Mouse (Mus musculus) hindbrain, embryonic 16.5 days (tissue): ENCODE data around the gene Gm42417. TPM values are rescaled to one million over a fixed set of nuclear protein-coding genes. Genes with fewer than 3 reads are reported as not detected.
A peak's percentile ranks its signal among the peaks of the same experiment; 100 is the strongest.

Source experiments
- ATAC-seq: fragments of 200-750 bp; cut with Nextera tagmentation; 2 replicates; pipeline ENCODE4 v1.8.0; 2017; ENCODE audit warnings: moderate TSS enrichment, moderate library complexity
- H3K27ac ChIP-seq: fragments of 300-500 bp; sonication (generic); 2 replicates; pipeline ENCODE4 v1.5.1; 2014; ENCODE audit warnings: low read depth, mild to moderate bottlenecking, control low read depth, low read length, moderate library complexity
- H3K27me3 ChIP-seq: fragments of 300-500 bp; sonication (generic); replicated peaks from 2 replicates; pipeline ENCODE4 v1.6.1; 2014; ENCODE audit warnings: low read length; ENCODE audit not compliant: control insufficient read depth, insufficient read depth
- H3K36me3 ChIP-seq: fragments of 300-500 bp; sonication (generic); 2 replicates; pipeline ENCODE4 v1.6.1; 2014; ENCODE audit warnings: mild to moderate bottlenecking, low read length, moderate library complexity, mixed read lengths; ENCODE audit not compliant: control insufficient read depth, insufficient read depth
- H3K4me1 ChIP-seq: fragments of 300-500 bp; sonication (generic); 2 replicates; pipeline ENCODE4 v1.6.1; 2014; ENCODE audit warnings: low read depth, low read length; ENCODE audit not compliant: control insufficient read depth, insufficient read depth
- H3K4me2 ChIP-seq: fragments of 300-500 bp; sonication (generic); 2 replicates; pipeline ENCODE4 v1.6.1; 2014; ENCODE audit warnings: mild to moderate bottlenecking, low read length, control low read depth, moderate library complexity
- H3K4me3 ChIP-seq: fragments of 300-500 bp; sonication (generic); 2 replicates; pipeline ENCODE4 v1.5.1; 2014; ENCODE audit warnings: mild to moderate bottlenecking, low read length, control low read depth, moderate library complexity
- H3K9ac ChIP-seq: fragments of 300-500 bp; sonication (generic); 2 replicates; pipeline ENCODE4 v1.6.1; 2014; ENCODE audit warnings: low read depth, mild to moderate bottlenecking, control low read depth, low read length, moderate library complexity
- H3K9me3 ChIP-seq: fragments of 300-500 bp; sonication (generic); 2 replicates; pipeline ENCODE4 v1.6.1; 2014; ENCODE audit warnings: mild to moderate bottlenecking, low read length, moderate library complexity; ENCODE audit not compliant: control insufficient read depth
- whole genome bisulfite sequencing: fragments of 180-500 bp; shearing (Covaris S2); extraction: QIAGEN DNeasy Blood & Tissue Kit; methylation state at CpG from one replicate; pipeline ENCODE4 v1.1.7; 2014; 5-methylcytosine and 5-hydroxymethylcytosine counted together
- polyA plus RNA-seq: library from polyadenylated mRNA; unstranded; fragments of >200 nt; fragmentation: Nextera tagmentation; extraction: Ambion mirVana; gene quantifications from 2 replicates; pipeline ENCODE4 v1.2.1, GENCODE M21; 2015

Gene Gm42417
- polyA plus RNA-seq, 1 experiment from 2014 or later: 0.30 TPM

DNA sequence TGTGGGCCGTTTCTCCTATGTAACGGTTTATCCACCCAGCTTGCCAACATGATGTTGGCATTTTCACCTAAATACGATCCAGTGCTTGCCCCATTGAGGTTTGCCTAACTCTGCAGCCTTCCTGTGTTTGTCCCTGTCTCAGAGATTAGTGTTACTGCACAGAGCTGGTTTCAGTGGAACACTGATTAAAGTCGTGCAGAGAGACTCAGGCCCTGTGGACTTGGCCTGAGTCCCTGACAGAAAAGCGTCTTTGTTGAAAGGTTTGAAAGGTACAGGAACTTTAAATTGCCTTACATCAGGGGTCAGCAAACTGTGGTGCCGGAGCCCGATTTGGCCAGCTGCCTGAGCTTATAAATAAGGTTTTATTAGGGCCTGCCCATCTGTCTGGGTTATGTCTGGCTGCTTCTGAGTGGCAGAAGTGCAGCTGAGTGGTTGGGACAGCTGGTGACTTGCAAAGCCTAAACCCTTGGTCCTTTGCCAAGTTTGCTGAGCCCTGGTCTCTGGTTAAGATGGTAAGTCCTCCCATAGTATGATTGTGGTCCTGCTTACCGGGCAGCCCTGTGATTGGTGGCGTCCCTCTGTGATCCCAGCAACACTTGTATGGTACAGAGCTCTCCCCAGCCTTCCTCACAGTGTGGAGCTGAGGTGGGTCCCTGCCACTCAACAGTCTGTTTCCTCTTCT lies 15.8 kb downstream of the Gm42417 start:
- no peaks in the 10 kb centered on the region for H3K27me3 ChIP-seq
- peaks cover 2% of the 10 kb centered on the region; the same call in 1 of the 2 replicates for H3K4me1 ChIP-seq
- H3K4me3 ChIP-seq: no peak overlapping the region
- H3K9ac ChIP-seq: no peak overlapping the region
- H3K27ac ChIP-seq: no peak overlapping the region
- H3K4me2 ChIP-seq: no peak overlapping the region
- H3K36me3 ChIP-seq: peaks cover 48% of the 10 kb centered on the region
- no peaks in the 10 kb centered on the region for H3K9me3 ChIP-seq
- ATAC-seq: peak; percentile 55
- 45% methylated on average over 9 of the region's 9 CpGs for WGBS

DNA sequence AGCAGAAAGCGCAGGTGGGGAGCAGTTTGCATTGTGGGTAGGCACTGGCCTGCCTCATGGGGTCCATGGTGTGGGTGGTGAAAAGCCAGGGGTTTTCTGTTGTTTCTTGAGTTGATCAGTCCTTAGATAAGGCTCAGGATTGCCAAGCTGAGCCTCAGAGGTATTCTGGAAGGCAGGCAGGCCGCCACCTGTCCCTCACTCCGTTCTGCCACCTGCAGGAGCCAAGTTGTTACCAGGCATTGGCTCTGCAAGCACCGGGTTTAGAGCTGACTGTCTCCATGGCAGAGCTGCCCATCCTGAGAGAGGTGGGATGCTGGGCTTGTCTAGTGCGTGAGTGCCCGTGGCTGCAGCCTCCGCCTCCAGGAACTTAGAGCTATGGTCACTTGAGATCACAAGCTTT lies 17.0 kb downstream of the Gm42417 start:
- Histone ChIP-seq H3K4me2 (no peak overlapping the region), H3K9me3 (no peaks in the 10 kb centered on the region), H3K27me3 (no peaks in the 10 kb centered on the region), H3K27ac (no peak overlapping the region), H3K4me3 (no peak overlapping the region), H3K4me1 (no peaks in the 10 kb centered on the region; the same call in 1 of the 2 replicates), H3K9ac (no peak overlapping the region), H3K36me3 (peaks cover 50% of the 10 kb centered on the region)
- WGBS: 88% methylated on average over 7 of the region's 7 CpGs
- ATAC-seq: no peak

DNA sequence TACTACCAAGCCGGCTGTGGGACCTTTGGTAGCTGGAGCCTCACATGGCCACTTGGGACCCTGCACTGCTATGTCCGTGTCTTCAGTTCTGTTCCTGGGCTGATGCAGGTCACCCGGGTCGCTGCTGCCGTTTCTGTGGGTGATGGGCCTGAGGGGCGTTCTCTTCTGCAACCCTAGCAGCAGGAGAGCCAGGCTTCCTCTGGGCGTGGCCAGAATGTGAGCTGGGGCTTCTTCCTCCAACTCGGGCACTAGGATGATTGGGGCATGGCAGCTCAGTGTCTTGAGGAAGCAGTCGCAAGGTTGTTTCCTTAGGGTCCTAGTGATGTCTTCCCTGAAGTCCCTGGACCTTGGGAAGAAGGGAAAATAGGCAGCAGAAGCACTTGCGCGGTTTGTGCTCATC lies 19.6 kb downstream of the Gm42417 start:
- Histone ChIP-seq H3K4me3 (no peak overlapping the region), H3K9ac (no peak overlapping the region), H3K9me3 (no peaks in the 10 kb centered on the region), H3K36me3 (peaks cover 37% of the 10 kb centered on the region), H3K4me1 (peaks cover 12% of the 10 kb centered on the region), H3K27me3 (no peaks in the 10 kb centered on the region), H3K27ac (no peak overlapping the region), H3K4me2 (no peak overlapping the region)
- ATAC-seq: no peak
- WGBS: 86% methylated on average over 11 of the region's 11 CpGs

DNA sequence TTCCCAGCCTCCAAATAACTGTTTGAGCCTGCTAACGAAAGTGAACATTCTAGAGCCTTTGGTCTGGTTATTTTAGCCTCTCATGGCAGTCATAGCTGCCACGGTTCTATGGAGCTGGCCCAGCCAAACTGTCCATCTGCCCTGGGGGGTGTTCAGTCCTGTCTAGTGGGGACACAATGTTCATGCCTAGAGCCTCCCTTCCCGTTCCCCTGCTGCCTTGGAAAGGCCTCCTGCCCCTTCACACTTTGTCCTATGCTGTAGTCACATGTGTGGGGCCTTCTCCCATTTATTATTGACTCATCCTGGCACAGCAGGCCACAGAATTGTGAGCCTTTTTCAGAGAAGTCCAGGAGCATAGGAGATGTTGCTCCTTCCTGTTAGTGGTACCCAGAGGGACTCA lies 21.0 kb downstream of the Gm42417 start:
- Histone ChIP-seq H3K4me2 (no peak overlapping the region), H3K36me3 (peaks cover 30% of the 10 kb centered on the region), H3K9ac (no peak overlapping the region), H3K27ac (no peak overlapping the region), H3K9me3 (no peaks in the 10 kb centered on the region), H3K4me1 (peaks cover 25% of the 10 kb centered on the region), H3K4me3 (no peak overlapping the region), H3K27me3 (no peaks in the 10 kb centered on the region)
- ATAC-seq: no peak
- 83% methylated on average over 3 of the region's 3 CpGs for WGBS

DNA sequence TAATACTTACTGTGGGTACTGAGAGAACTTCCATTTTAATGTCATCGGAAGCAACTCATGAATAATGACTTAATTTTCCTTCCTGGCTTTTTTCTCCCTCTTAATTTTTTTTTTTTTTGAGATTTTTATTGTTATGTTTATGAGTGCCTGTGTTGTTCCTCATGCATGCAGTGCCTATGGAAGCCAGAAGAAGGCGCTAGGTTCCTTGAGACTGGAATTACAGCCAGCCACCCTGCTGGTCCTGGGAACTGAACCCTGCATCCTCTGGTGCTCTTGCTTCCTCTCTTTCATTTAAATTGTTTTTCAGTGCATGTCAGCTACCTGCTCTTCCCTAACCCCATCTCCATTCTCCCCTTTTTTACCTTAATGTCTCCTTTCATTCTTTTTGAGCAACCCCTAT lies 25.5 kb downstream of the Gm42417 start:
- Histone ChIP-seq H3K9ac (no peak overlapping the region), H3K27me3 (no peaks in the 10 kb centered on the region), H3K27ac (no peak overlapping the region), H3K9me3 (no peaks in the 10 kb centered on the region), H3K4me1 (peaks cover 28% of the 10 kb centered on the region), H3K36me3 (peaks cover 2% of the 10 kb centered on the region; the same call in 1 of the 2 replicates), H3K4me3 (peak overlapping the region; percentile 84), H3K4me2 (peak overlapping the region; percentile 92)
- no peak for ATAC-seq
- 33% methylated on average over 2 of the region's 2 CpGs for WGBS

DNA sequence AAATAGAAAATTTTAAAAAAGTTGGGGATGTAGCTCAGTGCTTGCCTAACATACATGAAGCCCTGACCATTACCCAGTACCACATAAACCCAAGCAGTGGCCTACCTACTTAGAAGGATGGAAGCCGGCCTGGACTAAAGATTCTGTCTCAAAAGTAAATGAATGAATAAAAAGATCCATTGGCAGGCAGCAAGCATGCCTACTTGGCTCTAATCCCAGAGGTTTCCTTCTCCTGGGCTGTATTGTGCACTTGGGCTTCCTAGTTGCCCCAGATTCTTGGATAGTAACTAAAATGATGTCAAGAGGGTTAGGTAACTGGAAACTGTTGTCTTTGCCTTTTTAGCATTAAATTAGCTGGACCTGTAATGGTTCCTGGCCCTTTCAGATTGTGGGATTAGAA lies 25.9 kb downstream of the Gm42417 start:
- Histone ChIP-seq H3K9me3 (no peaks in the 10 kb centered on the region), H3K27me3 (no peaks in the 10 kb centered on the region), H3K4me2 (peak overlapping the region; percentile 92), H3K9ac (peak overlapping the region; percentile 88; the same call in 1 of the 2 replicates), H3K27ac (no peak overlapping the region), H3K36me3 (peaks cover 2% of the 10 kb centered on the region; the same call in 1 of the 2 replicates), H3K4me1 (peaks cover 28% of the 10 kb centered on the region), H3K4me3 (peak overlapping the region; percentile 84)
- 0% methylated on average over 1 of the region's 1 CpGs for WGBS
- no peak for ATAC-seq

DNA sequence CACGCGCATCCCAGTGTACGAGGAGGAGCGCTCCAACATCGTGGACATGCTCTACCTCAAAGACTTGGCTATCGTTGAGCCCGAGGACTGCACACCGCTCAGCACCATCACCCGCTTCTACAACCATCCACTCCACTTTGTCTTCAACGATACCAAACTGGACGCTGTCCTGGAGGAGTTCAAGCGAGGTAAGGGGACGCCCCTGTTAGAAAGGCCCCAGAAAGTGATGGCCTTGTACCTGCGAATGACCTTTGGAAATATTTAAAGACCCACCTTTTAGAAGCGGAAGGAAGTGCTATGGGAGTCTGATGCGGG lies 26.3 kb downstream of the Gm42417 start:
- 2% methylated on average over 16 of the region's 16 CpGs for whole genome bisulfite sequencing
- no peaks in the 10 kb centered on the region for H3K9me3 ChIP-seq
- no peak for ATAC-seq
- H3K9ac ChIP-seq: peak overlapping the region; percentile 88
- peak overlapping the region; percentile 84 for H3K4me3 ChIP-seq
- peaks cover 28% of the 10 kb centered on the region for H3K4me1 ChIP-seq
- peak overlapping the region; percentile 92 for H3K4me2 ChIP-seq
- peaks cover 2% of the 10 kb centered on the region; the same call in 1 of the 2 replicates for H3K36me3 ChIP-seq
- H3K27ac ChIP-seq: peak overlapping the region; percentile 96
- no peaks in the 10 kb centered on the region for H3K27me3 ChIP-seq

DNA sequence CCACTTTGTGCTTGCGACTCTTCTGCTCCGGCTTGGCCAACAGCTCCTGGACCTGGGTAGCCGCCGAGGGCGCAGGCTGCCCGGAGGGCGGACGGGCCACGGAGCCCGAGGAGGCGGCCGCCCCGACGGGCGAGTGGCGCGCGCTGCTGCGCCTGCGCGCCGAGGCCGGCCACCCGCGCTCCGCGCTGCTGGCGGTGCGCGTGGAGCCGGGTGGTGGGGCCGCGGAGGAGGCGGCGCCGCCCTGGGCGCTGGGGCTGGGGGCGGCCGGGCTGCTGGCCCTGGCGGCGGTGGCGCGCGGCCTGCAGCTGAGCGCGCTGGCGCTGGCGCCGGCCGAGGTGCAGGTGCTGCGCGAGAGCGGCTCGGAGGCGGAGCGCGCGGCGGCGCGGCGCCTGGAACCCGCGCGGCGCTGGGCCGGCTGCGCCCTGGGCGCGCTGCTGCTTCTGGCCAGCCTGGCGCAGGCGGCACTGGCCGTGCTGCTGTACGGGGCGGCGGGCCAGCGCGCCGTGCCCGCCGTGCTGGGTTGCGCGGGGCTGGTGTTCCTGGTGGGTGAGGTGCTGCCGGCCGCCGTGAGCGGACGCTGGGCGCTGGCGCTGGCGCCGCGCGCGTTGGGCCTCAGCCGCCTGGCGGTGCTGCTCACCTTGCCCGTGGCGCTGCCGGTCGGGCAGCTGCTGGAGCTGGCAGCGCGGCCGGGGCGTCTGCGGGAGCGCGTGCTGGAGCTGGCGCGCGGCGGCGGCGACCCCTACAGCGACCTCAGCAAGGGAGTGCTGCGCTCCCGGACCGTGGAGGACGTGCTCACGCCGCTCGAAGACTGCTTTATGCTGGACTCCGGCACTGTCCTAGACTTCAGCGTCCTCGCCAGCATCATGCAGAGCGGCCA lies 26.9 kb downstream of the Gm42417 start:
- 1% methylated on average over 79 of the region's 126 CpGs for WGBS
- peak overlapping the region; percentile 84 for H3K4me3 ChIP-seq
- H3K4me2 ChIP-seq: peak overlapping the region; percentile 92
- H3K36me3 ChIP-seq: peaks cover 3% of the 10 kb centered on the region; the same call in 1 of the 2 replicates
- no peaks in the 10 kb centered on the region for H3K27me3 ChIP-seq
- peaks cover 28% of the 10 kb centered on the region for H3K4me1 ChIP-seq
- peak overlapping the region; percentile 96 for H3K27ac ChIP-seq
- H3K9me3 ChIP-seq: no peaks in the 10 kb centered on the region
- peak overlapping the region; percentile 88 for H3K9ac ChIP-seq
- ATAC-seq: peak; percentile 76

DNA sequence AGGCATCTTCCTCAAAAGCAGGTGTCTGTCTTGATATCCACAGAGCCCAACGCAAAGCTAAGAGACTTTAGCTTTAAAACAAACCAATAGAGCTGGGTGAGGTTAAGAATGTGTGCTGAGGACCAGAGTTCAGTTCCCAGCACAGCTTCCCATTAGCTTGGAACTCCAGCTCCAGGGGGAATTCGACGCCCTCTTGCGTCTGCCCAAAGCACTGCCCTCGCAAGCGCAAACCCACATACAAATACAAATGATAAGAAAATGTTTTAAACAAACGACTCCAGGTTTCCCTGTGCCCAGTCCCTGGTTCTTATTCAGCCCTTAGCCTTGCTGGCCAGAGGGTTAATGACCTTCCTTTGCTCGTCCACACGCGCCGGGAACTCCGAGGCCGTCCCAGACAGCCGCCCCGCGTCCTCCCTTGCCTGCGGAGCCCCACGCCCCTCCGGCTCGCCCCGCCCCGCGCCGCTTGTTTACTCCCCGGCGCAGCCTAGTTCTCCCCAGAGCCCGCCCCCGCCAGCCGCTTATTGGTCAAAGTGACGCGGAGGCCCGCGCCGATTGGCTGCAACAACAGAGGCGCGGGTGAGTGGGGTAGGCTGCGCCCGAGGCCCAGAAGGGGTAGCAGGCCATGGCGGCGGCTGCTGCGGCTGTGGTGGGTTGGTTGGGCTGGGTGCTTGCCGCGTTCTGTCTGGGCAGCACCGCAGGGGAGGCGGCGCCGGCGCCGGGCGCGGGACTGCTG lies 27.8 kb downstream of the Gm42417 start, which contains the start of gene Cnnm3:
Gene Cnnm3, plus strand, starts transcription at position 579 of the 733 bp plus-strand sequence.
- ATAC-seq: peak; percentile 98
- H3K9me3 ChIP-seq: no peaks in the 10 kb centered on the region
- WGBS: 1% methylated on average over 40 of the region's 51 CpGs
- peak within 1 kb of the TSS; percentile 84 for H3K4me3 ChIP-seq
- H3K4me2 ChIP-seq: peak within 1 kb of the TSS; percentile 92
- no peaks in the 10 kb centered on the region for H3K27me3 ChIP-seq
- H3K27ac ChIP-seq: peak within 1 kb of the TSS; percentile 96
- H3K9ac ChIP-seq: peak within 1 kb of the TSS; percentile 88
- H3K4me1 ChIP-seq: peaks cover 28% of the 10 kb centered on the region
- H3K36me3 ChIP-seq: peaks cover 3% of the 10 kb centered on the region; the same call in 1 of the 2 replicates
